10 mouse cellular contexts compared by ENCODE assay signal in genomic region chr13:116297048-116297811, GRCm38 (mm10). TPM values are rescaled to one million over a fixed set of nuclear protein-coding genes. Genes with fewer than 3 reads are reported as not detected.
DNase-seq lines count a peak whose midpoint lies in the region; ATAC-seq and TF ChIP-seq lines count a peak whose summit lies in the region.
"Had no signal": no experiment of that assay in that cellular context is flagged by ENCODE, and none has a peak within 500 bp of the region (broad histone marks: within the 10 kb centered on the region; RNA-seq: fewer than 3 reads in every experiment).

No protein-coding gene starts in this region.

- no peaks in the 10 kb centered on the region for H3K36me3 ChIP-seq in lung, embryonic 14.5 days (ENCODE audit: insufficient read depth)
- H3K36me3 ChIP-seq in forebrain, embryonic 10.5 days (replicated peaks): no peaks in the 10 kb centered on the region
- no peaks in the 10 kb centered on the region for H3K36me3 ChIP-seq in limb, embryonic 13.5 days

- no peak for TF ChIP-seq CTCF in lung, embryonic 14.5 days (IDR thresholded peaks at IDR 0.05; ENCODE audit: low read depth)

- no peaks in the 10 kb centered on the region for H3K4me1 ChIP-seq in lung, embryonic 14.5 days (ENCODE audit: insufficient read depth)
- peaks cover 29% of the 10 kb centered on the region for H3K4me1 ChIP-seq in forebrain, embryonic 10.5 days
- peaks cover 13% of the 10 kb centered on the region for H3K4me1 ChIP-seq in limb, embryonic 13.5 days

- WGBS in lung, embryonic 14.5 days: 2% methylated on average over 33 of the region's 33 CpGs
- WGBS in forebrain, embryonic 10.5 days: under 1% methylated on average over 33 of the region's 33 CpGs
- WGBS in limb, embryonic 13.5 days: under 1% methylated on average over 33 of the region's 33 CpGs

- peak overlapping the region; percentile 21 for H3K4me3 ChIP-seq in lung, embryonic 14.5 days (ENCODE audit: low read depth, low read length)
- peak overlapping the region; percentile 23 for H3K4me3 ChIP-seq in forebrain, embryonic 10.5 days
- peak overlapping the region; percentile 25 for H3K4me3 ChIP-seq in limb, embryonic 13.5 days

- no peaks in the 10 kb centered on the region for H3K9me3 ChIP-seq in lung, embryonic 14.5 days (ENCODE audit: low read depth, low read length)
- no peaks in the 10 kb centered on the region for H3K9me3 ChIP-seq in forebrain, embryonic 10.5 days
- no peaks in the 10 kb centered on the region for H3K9me3 ChIP-seq in limb, embryonic 13.5 days

- ATAC-seq in lung, embryonic 14.5 days (ENCODE audit: insufficient read depth): peak; percentile 42; the same call in 1 of the 2 replicates
- peak; percentile 60 for ATAC-seq in limb, embryonic 13.5 days (ENCODE audit: low FRiP score, low read depth)
- ATAC-seq in erythroid progenitor cell, adult 5-6 weeks (replicated peaks; ENCODE audit: low FRiP score, poor library complexity, severe bottlenecking): no peak

- DNase-seq in lung, embryonic 14.5 days: no peak
- DNase-seq in lung, postnatal 10 days: no peak
- DNase-seq in forebrain, embryonic 10.5 days (ENCODE audit: extremely low spot score, low spot score): peak; percentile 45
- DNase-seq in retina, postnatal 1 day: peak; percentile 51
- DNase-seq in ovary, adult 18-20 months (ENCODE audit: low spot score): no peak
- no peak for DNase-seq in yolk sac, embryonic 10.5 days (ENCODE audit: low spot score)
- DNase-seq: cerebellum, adult 18-20 months had no signal

- H3K27ac ChIP-seq in lung, embryonic 14.5 days (ENCODE audit: low read depth): no peak overlapping the region
- H3K27ac ChIP-seq in forebrain, embryonic 10.5 days: no peak overlapping the region
- no peak overlapping the region for H3K27ac ChIP-seq in limb, embryonic 13.5 days
- H3K27ac ChIP-seq: liver, embryonic 14.5 days had no signal

- peaks cover 70% of the 10 kb centered on the region for H3K27me3 ChIP-seq in lung, embryonic 14.5 days (ENCODE audit: insufficient read depth, low read length)
- H3K27me3 ChIP-seq in forebrain, embryonic 10.5 days (ENCODE audit: poor library complexity, severe bottlenecking): peaks cover 100% of the 10 kb centered on the region
- peaks cover 94% of the 10 kb centered on the region for H3K27me3 ChIP-seq in limb, embryonic 13.5 days

- no peak overlapping the region for H3K9ac ChIP-seq in lung, embryonic 14.5 days
- no peak overlapping the region for H3K9ac ChIP-seq in limb, embryonic 13.5 days
- H3K9ac ChIP-seq: liver, embryonic 14.5 days had no signal

- H3K4me2 ChIP-seq in lung, embryonic 14.5 days: peak overlapping the region; percentile 59
- H3K4me2 ChIP-seq in limb, embryonic 13.5 days (replicated peaks): peak overlapping the region; percentile 51

RNA-seq across cellular contexts. Expression of gene Isl1, which starts 12.3 kb away (rescaled TPM):
- 1.6 and 1.8 TPM in 2 replicates for polyA plus RNA-seq in lung, embryonic 14.5 days (2014; fragmentation: Nextera tagmentation; extraction: Ambion mirVana)
- 9.5 and 9.6 TPM in 2 replicates for polyA plus RNA-seq in forebrain, embryonic 10.5 days (2016; fragmentation: Nextera tagmentation; extraction: Ambion mirVana)
- 5.1 and 6.9 TPM in 2 replicates for polyA plus RNA-seq in limb, embryonic 13.5 days (2015; fragmentation: Nextera tagmentation; extraction: Ambion mirVana)
- total RNA-seq in erythroid progenitor cell, adult 5-6 weeks (2015; ENCODE audit: low replicate concordance): not detected in 2 replicates
- not detected in 2 replicates for total RNA-seq in erythroid progenitor cell, adult 5-6 weeks (2017; ENCODE audit: low replicate concordance)

Comparison
In these comparisons a context has a peak if more than half of its experiments do, and no peak if none do; other contexts are left out.
1. DNase-seq: peak in forebrain, embryonic 10.5 days (single experiment) and retina, postnatal 1 day (single experiment); none in lung, embryonic 14.5 days (single experiment), lung, postnatal 10 days (single experiment), ovary, adult 18-20 months (single experiment) and yolk sac, embryonic 10.5 days (single experiment).
2. Peak in every context shown above with its lines, with median percentiles within 50 percentile points of each other: H3K4me3 ChIP-seq.